14 mouse cellular contexts compared by ENCODE assay signal in genomic region chr11:115957971-115958370, GRCm38 (mm10). TPM values are rescaled to one million over a fixed set of nuclear protein-coding genes. Genes with fewer than 3 reads are reported as not detected.
DNase-seq lines count a peak whose midpoint lies in the region; ATAC-seq lines count a peak whose summit lies in the region.
"Had no signal": no experiment of that assay in that cellular context is flagged by ENCODE, and none has a peak within 500 bp of the region (broad histone marks: within the 10 kb centered on the region; RNA-seq: fewer than 3 reads in every experiment).

No protein-coding gene starts in this region.

- H3K4me1 ChIP-seq in hindbrain, embryonic 10.5 days (replicated peaks), result peaks cover 36% of the 10 kb centered on the region
- H3K4me1 ChIP-seq in hindbrain, embryonic 14.5 days (replicated peaks; ENCODE audit: control insufficient read depth, insufficient read depth, low read length), result peaks cover 9% of the 10 kb centered on the region; the same call in 1 of the 2 replicates

- H3K36me3 ChIP-seq in hindbrain, embryonic 10.5 days, result peaks cover 94% of the 10 kb centered on the region
- H3K36me3 ChIP-seq in hindbrain, embryonic 14.5 days (replicated peaks; ENCODE audit: control insufficient read depth, insufficient read depth), result peaks cover 75% of the 10 kb centered on the region

- no peaks in the 10 kb centered on the region for H3K9me3 ChIP-seq in hindbrain, embryonic 10.5 days
- H3K9me3 ChIP-seq in hindbrain, embryonic 14.5 days (ENCODE audit: control insufficient read depth, low read length), result no peaks in the 10 kb centered on the region
- H3K9me3 ChIP-seq: midbrain, embryonic 12.5 days had no signal

- no peak overlapping the region for H3K4me3 ChIP-seq in hindbrain, embryonic 10.5 days
- H3K4me3 ChIP-seq in hindbrain, embryonic 14.5 days (replicated peaks; ENCODE audit: low read length), result no peak overlapping the region
- H3K4me3 ChIP-seq: heart, adult 2 months; midbrain, embryonic 12.5 days had no signal

- no peak overlapping the region for H3K9ac ChIP-seq in hindbrain, embryonic 14.5 days
- H3K9ac ChIP-seq: midbrain, embryonic 12.5 days had no signal

- no peak for DNase-seq in hindbrain, embryonic 10.5 days (ENCODE audit: low spot score)
- no peak for DNase-seq in hindbrain, embryonic 14.5 days (ENCODE audit: low spot score)
- peak; percentile 23 for DNase-seq in urinary bladder, postnatal 25 days (ENCODE audit: low spot score)
- no peak for DNase-seq in urinary bladder, adult 2 months (ENCODE audit: low spot score)
- peak; percentile 55 for DNase-seq in fat pad, adult 2 months (ENCODE audit: extremely low read depth, low read depth, low spot score)
- no peak for DNase-seq in kidney, postnatal 25 days
- DNase-seq in right cerebral cortex, postnatal 14 days, result no peak
- no peak for DNase-seq in kidney, postnatal 10 days
- DNase-seq: cerebellum, adult 18-20 months; heart, adult 2 months; heart, postnatal 4 days; kidney, adult 9 months; lung, postnatal 10 days had no signal

- no peak overlapping the region for H3K4me2 ChIP-seq in hindbrain, embryonic 14.5 days (replicated peaks)
- H3K4me2 ChIP-seq: midbrain, embryonic 12.5 days had no signal

- peaks cover 41% of the 10 kb centered on the region for H3K27me3 ChIP-seq in hindbrain, embryonic 10.5 days (ENCODE audit: insufficient read depth, poor library complexity, severe bottlenecking)
- H3K27me3 ChIP-seq in hindbrain, embryonic 14.5 days (ENCODE audit: control insufficient read depth, insufficient read depth, low read length), result no peaks in the 10 kb centered on the region

- peak overlapping the region; percentile 78 for H3K27ac ChIP-seq in hindbrain, embryonic 10.5 days
- no peak overlapping the region for H3K27ac ChIP-seq in hindbrain, embryonic 14.5 days
- H3K27ac ChIP-seq: heart, adult 2 months; midbrain, embryonic 12.5 days had no signal

- WGBS in hindbrain, embryonic 10.5 days, result 66% methylated on average over 7 of the region's 7 CpGs
- 53% methylated on average over 7 of the region's 7 CpGs for WGBS in hindbrain, embryonic 14.5 days

- ATAC-seq in hindbrain, embryonic 14.5 days (ENCODE audit: low FRiP score), result no peak

RNA-seq across cellular contexts. Expression of gene Itgb4, which starts 16.5 kb away (rescaled TPM):
- polyA plus RNA-seq in hindbrain, embryonic 10.5 days (2016; fragmentation: Nextera tagmentation; extraction: Ambion mirVana), result 0.92 and 0.94 TPM in 2 replicates
- polyA plus RNA-seq in hindbrain, embryonic 14.5 days (2014; fragmentation: Nextera tagmentation; extraction: Ambion mirVana), result 1.5 and 1.6 TPM in 2 replicates
- 24.7 and 35.7 TPM in 2 replicates for polyA plus RNA-seq in urinary bladder, adult 2 months (2012; rRNA removed)

RNA-seq across cellular contexts. Expression of gene Recql5, which starts 24.7 kb away (rescaled TPM):
- polyA plus RNA-seq in hindbrain, embryonic 10.5 days (2016; fragmentation: Nextera tagmentation; extraction: Ambion mirVana), result 27.3 and 28.8 TPM in 2 replicates
- polyA plus RNA-seq in hindbrain, embryonic 14.5 days (2014; fragmentation: Nextera tagmentation; extraction: Ambion mirVana), result 16.7 and 17.2 TPM in 2 replicates
- polyA plus RNA-seq in urinary bladder, adult 2 months (2012; rRNA removed), result 26.4 and 29.5 TPM in 2 replicates

RNA-seq across cellular contexts. Expression of gene Sap30bp, which starts 24.9 kb away (rescaled TPM):
- 44.7 and 52.5 TPM in 2 replicates for polyA plus RNA-seq in hindbrain, embryonic 10.5 days (2016; fragmentation: Nextera tagmentation; extraction: Ambion mirVana)
- 40.5 and 41.8 TPM in 2 replicates for polyA plus RNA-seq in hindbrain, embryonic 14.5 days (2014; fragmentation: Nextera tagmentation; extraction: Ambion mirVana)
- 31.6 and 33.7 TPM in 2 replicates for polyA plus RNA-seq in urinary bladder, adult 2 months (2012; rRNA removed)

RNA-seq across cellular contexts. Expression of gene Smim6, which starts 46.2 kb away (rescaled TPM):
- 1.4 and 1.6 TPM in 2 replicates for polyA plus RNA-seq in hindbrain, embryonic 10.5 days (2016; fragmentation: Nextera tagmentation; extraction: Ambion mirVana)
- not detected in 2 replicates for polyA plus RNA-seq in hindbrain, embryonic 14.5 days (2014; fragmentation: Nextera tagmentation; extraction: Ambion mirVana)
- 16.9 and 17.8 TPM in 2 replicates for polyA plus RNA-seq in urinary bladder, adult 2 months (2012; rRNA removed)

RNA-seq across cellular contexts. Expression of gene Galk1, which starts 54.5 kb away (rescaled TPM):
- polyA plus RNA-seq in hindbrain, embryonic 10.5 days (2016; fragmentation: Nextera tagmentation; extraction: Ambion mirVana), result 184 and 204 TPM in 2 replicates
- 48.6 and 54.4 TPM in 2 replicates for polyA plus RNA-seq in hindbrain, embryonic 14.5 days (2014; fragmentation: Nextera tagmentation; extraction: Ambion mirVana)
- polyA plus RNA-seq in urinary bladder, adult 2 months (2012; rRNA removed), result 45.4 and 51.7 TPM in 2 replicates

Comparison
In these comparisons a context has a peak if more than half of its experiments do, and no peak if none do; other contexts are left out.
1. DNase-seq: peak in urinary bladder, postnatal 25 days (single experiment) and fat pad, adult 2 months (single experiment); none in hindbrain, embryonic 10.5 days (single experiment), hindbrain, embryonic 14.5 days (single experiment), urinary bladder, adult 2 months (single experiment), kidney, postnatal 25 days (0 of 2), right cerebral cortex, postnatal 14 days (single experiment) and kidney, postnatal 10 days (single experiment).